Mouse (Mus musculus): ENCODE data around the gene Ccdc173. TPM values are rescaled to one million over a fixed set of nuclear protein-coding genes. Genes with fewer than 3 reads are reported as not detected.

The Ccdc173 gene
- total RNA-seq, 2 experiments from 2014 or later, result 2.4 to 2.5 TPM

DNA sequence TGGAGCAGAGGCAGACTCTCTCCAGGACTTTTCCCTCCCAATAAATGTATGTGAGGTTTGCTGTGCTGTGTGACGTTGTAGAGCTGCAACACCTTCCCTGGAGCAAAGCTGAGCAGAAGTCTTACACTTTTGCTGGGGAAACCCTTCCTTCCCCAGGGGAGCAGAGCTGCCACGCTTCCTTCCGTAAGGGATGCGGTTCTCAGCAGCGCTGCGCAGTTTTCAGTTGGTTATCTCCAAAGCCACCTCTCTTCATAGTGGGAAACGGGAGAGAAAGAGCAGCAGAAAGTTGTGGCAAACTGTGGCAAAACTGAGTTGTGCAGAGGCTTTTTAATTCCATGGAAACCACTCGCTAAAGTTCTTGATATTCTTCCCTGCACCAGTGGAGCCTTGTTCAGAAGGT lies 14.4 kb upstream of the Ccdc173 start:
- intact Hi-C loops (cut with DNase I), result no loop called here
- DNase-seq (ENCODE audit: extremely low spot score in 1 of 2, low spot score in 2 of 2), result no peak

DNA sequence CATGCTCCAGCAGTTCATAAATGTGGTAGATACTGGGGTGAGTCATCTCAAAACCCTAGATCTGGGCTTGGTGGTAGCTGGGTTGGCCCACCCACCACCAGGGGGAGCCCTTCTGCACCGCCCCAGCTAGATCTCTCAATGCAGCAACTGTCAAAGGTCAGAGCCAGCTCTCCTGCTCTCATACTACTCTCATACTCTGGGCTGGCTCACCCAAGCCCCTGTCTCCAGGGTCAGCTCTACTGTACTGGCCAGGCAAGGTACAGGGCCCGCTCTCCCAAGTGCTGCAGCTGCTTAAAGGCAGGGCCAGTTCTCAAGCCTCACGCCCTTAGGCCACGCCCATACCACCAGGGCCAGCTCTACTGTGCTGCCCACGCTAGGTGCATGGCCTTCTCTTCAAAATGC lies 13.5 kb upstream of the Ccdc173 start:
- peak in 1 of 2 experiments; percentile 68 for DNase-seq (ENCODE audit: extremely low spot score in 1 of 2, low spot score in 2 of 2)
- intact Hi-C loops (cut with DNase I), result no loop called here

DNA sequence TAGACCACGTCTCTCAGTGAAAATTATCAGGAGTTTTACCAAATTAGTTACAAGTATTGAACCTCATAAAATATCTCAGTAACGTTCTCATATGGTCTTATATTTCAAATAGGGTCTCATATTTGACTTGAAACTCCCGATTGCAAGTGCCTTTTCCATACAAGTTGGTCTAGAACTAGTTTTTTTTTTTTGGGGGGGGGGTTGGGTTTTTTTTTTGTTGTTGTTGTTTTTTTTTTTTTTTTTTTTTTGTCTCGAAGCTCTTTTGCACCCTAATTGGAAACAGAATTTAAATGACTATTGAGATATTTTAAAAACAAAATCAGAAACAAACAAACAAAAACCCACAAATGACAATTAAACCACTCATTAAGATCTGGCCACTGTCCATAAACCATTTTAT lies 1.3 kb upstream of the Ccdc173 start:
- intact Hi-C loops (cut with DNase I), result loop anchor here (10.0 kb wide), 1 partner anchor 74 kb away; the partner anchor contains the start of gene Ssb
- DNase-seq (ENCODE audit: extremely low spot score in 1 of 2, low spot score in 2 of 2), result no peak

DNA sequence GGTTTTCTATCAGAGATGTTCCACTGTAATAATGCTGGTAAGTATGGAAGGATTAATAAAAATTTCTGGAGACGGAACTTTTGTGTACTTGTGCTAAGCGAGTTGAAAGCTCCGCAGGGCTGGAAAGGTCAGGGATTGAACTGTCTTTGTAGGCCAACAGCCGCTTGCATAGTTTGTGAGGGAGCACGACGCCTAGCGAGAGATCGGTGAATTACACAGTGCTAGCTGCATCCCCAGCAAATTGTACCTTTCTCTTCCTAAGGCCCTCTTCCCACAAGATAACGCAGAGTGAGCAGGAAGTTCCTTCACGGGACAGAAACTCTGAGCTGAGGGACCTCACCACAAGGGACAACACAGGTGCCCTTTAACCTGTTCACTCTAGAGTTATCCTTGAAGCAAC lies 910 bp upstream of the Ccdc173 start:
- intact Hi-C loops (cut with DNase I), result loop anchor here (10.0 kb wide), 1 partner anchor 75 kb away; the partner anchor contains the start of gene Ssb
- peak; percentile 69 to 85 for DNase-seq (ENCODE audit: extremely low spot score in 1 of 2, low spot score in 2 of 2)

DNA sequence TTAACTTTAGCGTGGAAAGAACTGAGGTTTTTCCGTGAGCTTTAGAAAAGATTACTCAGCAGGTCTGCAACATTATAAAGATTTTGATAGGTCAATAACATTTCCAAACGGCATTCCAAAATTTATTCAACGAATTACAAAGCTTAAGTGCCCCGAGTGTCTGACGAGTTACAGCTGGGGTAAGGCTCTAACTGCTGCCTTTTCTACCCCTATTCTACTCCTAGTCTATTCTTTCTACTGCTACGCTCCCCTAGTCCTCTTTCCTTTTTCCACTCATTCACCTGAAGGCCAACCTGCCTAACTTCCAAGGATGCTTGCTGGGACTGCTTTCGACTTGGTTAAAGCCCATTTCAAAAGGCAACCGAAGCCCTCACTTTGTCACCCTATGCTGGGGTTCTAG lies 401 bp downstream of the Ccdc173 start:
- intact Hi-C loops (cut with DNase I), result no loop called here
- no peak for DNase-seq (ENCODE audit: extremely low spot score in 1 of 2, low spot score in 2 of 2)

DNA sequence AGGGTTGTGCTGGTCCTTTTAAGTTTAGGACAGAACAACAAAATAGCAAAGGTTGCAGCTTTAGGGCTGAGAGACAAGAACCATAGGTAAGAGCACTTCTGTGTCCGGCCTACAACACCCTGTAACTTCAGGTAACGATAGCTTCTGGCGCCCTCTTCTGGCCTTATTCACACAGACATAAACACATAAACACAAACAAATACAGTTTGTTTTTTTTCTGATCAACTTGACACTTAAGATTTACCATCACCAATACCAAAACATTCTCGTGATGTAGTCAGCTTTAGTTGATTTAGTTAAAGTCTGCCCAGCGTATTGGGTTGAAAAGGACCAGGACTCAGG lies 10.6 kb downstream of the Ccdc173 start:
- intact Hi-C loops (cut with DNase I), result no loop called here
- DNase-seq (ENCODE audit: extremely low spot score in 1 of 2, low spot score in 2 of 2), result no peak

DNA sequence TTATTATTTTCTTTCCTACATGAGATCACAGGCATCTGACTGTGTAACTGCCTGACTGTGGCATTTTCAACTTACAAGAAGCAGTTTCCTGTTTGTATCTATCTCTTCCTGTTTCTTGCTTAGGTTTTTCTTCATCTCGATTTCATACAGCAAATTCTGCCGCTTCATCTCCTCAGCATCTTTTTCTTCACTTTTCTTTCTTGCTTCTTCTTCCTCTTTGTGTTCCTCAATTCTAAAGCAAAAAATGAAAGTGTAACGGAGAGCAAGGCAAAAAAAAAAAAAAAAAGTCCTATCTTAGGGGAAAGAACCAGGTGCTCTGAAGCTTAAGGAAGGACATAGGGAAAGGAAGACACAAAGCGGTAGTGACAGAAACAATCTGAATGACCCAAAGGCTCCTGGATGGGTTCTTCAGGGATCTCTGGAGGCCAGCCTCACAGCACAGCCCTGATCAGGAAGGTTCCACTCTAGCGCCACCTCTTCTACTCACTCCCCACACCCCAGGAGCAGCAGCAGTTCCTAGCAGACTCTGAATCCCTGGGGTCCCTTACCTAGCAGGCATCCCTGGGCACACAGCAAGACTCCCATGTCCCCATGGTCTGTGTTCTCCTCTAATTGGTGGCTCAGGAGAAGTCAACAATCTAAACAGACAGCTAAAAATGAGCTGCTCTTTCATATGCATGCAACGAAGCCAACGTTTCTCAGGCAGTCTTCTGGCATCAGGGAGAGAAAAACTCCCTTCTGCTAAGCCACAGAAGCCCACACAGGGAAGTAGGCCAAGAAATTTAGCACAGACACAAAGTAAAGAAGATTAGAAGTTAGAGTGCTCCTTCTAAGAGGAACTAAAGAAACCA lies 11.2 kb downstream of the Ccdc173 start:
- intact Hi-C loops (cut with DNase I), result no loop called here
- peak in 1 of 2 experiments; percentile 42 for DNase-seq (ENCODE audit: extremely low spot score in 1 of 2, low spot score in 2 of 2)

DNA sequence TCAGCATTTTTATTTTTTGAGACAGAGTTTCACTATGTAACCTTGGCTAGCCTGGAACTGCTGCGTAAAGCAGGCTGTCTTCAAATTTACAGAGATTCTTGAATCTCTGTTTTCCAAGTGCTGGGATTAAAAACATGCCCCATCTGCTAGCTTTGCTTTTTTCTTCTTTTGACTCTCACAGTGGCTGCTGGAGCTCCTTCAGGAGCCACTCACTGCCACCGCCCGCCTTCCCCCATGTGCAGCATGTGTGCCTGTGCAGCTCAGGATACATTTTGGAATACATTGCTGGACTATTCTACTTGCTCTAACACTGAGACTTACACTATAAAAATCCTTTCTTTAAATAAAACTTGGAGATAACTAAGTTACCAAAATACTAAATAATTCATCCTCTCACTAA lies 16.0 kb downstream of the Ccdc173 start:
- intact Hi-C loops (cut with DNase I), result no loop called here
- DNase-seq (ENCODE audit: extremely low spot score in 1 of 2, low spot score in 2 of 2), result peak; percentile 38 to 40

DNA sequence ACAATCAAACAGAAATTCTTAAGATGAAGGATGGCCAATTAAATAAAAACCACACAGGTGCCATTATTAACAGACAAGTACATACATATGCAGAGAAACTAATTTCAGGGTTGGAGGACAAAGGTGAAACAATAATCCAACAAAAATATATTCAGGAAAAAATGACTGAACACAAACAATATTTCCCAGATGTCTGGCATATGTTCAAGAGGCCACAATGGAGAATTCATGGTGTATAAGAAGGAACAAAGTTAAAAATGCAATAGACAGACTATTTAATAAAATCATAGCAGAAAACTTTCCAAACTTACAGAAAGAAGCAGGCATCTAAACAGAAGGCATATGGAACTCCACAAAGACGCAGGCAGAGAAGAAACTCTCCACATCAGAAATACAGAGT lies 24.7 kb downstream of the Ccdc173 start:
- DNase-seq (ENCODE audit: extremely low spot score in 1 of 2, low spot score in 2 of 2), result no peak

DNA sequence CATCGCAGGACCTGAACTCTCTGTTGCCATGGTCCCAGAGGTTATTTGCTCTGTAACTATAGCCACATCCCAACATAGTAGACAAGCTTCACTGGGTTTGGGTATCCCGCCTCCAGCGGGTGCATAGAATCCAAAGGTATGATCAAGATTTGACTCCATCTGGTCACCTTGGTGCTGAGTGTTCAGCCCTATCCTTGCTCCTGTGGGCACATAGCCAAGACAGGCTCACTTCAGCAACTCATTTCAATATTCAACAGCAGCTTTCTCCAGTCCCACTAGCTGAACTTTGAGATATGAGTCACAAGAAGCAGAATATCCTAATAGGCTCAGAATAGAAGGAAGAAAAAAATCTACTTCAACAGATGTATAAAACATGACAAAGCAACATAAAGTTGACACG lies 26.0 kb downstream of the Ccdc173 start:
- DNase-seq (ENCODE audit: extremely low spot score in 1 of 2, low spot score in 2 of 2), result no peak
- intact Hi-C loops (cut with DNase I), result no loop called here

More for the DNA sequence above, 24.7 kb downstream of the Ccdc173 start:
- intact Hi-C loops (cut with DNase I), result no loop called here

DNA sequence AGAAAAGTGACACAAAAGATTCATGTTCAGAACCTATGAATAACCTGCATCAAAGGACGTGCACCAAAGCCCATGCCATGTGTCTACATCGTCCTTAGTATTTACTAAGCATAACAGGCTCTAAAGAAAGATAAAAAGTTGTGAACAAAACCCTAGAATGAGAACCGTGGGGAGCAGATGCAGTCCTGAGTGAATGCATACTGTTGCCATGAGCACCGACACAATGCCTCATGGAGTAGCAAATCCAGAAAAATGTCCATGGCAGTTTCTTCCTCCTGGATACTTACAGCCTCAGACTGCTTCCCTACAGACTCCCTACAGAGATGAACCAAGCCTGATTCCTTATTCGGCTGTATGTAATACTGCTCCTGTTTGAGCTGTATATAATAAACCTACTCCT lies 28.4 kb downstream of the Ccdc173 start:
- intact Hi-C loops (cut with DNase I), result no loop called here
- DNase-seq (ENCODE audit: extremely low spot score in 1 of 2, low spot score in 2 of 2), result no peak

DNA sequence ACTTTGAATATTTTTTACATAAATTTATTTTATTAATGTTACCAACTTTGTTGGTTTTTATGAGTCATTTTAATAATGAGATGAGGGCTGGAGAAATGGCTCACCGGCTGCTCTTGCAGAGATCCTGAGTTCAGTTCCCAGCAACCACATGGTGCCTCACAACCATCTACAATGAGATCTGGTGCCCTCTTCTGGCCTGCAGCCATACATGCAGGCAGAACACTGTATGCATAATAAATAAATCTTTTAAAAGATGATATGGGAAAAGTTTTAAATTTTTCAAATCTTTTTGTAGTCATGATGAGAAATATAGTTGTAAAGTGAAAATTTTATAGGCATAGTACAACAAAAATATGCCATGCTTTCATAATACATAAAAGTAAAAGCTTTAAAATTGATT lies 44.3 kb downstream of the Ccdc173 start:
- DNase-seq (ENCODE audit: extremely low spot score in 1 of 2, low spot score in 2 of 2), result no peak
- intact Hi-C loops (cut with DNase I), result loop anchor here (10.0 kb wide), 1 partner anchor 250 kb away; no protein-coding TSS in a partner anchor

DNA sequence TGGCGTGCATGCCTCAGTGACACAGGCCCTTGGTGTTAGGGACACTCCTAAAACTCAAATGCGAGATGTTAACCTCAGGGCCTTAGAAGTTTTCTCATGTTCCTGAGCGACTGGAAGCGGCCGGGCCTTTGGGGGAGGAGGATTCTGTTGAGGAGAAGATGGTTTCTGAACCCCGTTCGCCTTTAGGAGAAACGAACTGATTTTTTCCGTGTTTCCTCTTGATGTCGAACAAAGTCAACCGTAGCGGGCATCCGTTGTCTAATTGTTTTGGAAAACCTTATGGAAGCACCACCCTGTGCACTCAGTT lies 65.9 kb downstream of the Ccdc173 start:
- intact Hi-C loops (cut with DNase I), result no loop called here
- no peak for DNase-seq (ENCODE audit: extremely low spot score in 1 of 2, low spot score in 2 of 2)

DNA sequence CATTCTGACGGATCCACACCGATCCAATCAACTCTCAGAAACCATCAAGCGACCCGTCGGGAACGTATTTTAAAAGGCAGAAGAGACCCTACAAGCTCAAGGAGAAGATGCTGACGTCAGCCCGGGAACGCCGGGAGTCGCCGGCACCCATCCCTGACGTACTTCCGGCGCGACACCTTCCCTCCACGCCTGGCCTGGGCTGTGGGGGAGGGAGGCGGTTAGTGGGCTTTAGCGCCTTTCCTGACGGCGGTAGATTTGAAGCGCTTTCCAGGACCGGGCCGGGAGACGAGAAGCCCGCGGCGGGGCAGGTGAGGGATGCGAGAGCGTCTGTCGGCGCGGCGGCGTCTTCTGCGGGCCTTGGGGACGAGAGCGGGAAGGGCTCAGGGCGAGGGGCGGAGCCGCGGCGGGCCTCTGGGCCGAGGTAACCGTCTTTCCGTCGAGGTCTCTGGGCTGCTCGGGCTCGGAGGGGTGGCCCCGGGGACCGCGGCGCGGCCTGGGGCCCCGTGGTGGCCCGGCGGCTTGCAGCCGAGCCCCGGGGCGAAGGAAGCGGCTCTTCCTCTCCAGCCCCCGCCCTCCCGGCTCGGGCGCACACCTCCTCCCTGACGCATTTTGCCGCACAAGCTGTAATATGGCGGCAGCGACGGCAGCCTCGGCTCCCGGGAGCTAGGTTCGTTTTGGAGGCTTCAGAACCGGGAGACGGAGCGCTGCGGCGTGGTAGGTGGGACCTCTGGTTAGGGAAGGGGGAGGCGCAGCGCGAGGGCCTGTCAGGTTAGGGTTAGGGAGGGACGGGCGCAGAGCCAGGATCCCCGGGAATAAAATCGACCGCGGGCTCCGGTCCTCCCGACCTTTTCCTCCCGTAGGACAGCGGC lies 66.5 kb downstream of the Ccdc173 start:
- peak; percentile 94 to 96 for DNase-seq (ENCODE audit: extremely low spot score in 1 of 2, low spot score in 2 of 2)
- intact Hi-C loops (cut with DNase I), result no loop called here

DNA sequence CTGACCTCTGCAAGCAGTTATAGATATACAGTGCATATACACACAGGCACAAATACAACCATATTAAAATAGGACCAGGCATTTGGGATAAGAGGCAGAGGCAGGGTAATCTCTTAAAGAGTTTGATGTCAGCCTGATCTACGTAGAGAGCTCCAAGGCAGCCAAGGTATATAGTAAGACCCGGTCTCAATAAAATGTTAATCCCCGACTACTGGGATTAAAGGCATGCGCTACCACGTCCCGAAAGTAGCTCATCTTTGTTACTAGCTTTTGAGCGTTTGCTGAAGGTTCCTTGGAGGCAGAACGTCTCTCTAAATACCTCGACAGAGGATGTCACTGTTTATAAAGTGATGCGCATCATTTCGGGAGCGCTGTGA lies 67.1 kb downstream of the Ccdc173 start, which contains the start of gene Ppig:
Gene Ppig, plus strand, starts transcription at position 273 of the 377 bp plus-strand sequence.
- intact Hi-C loops (cut with DNase I), result no loop called here
- no peak for DNase-seq (ENCODE audit: extremely low spot score in 1 of 2, low spot score in 2 of 2)

DNA sequence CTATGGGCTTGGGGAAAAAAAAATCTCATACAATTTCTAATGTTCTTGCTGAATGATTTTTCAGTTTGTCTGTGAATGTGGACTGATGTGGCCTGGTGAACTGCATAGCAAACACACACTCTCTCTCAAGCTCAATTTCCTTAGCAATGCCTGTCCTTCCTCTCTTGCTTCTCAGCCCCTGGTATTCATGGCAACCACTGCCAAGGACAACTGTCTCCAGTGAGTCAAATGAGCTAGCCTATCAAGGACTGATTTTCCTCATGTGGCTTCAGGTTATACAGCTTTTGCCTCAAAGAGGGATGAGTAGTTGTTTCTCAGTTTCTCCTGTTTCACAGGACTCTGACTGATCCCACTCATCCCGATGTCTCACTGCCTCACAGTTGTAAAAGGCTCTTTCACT lies 70.3 kb downstream of the Ccdc173 start:
- no peak for DNase-seq (ENCODE audit: extremely low spot score in 1 of 2, low spot score in 2 of 2)
- intact Hi-C loops (cut with DNase I), result no loop called here

DNA sequence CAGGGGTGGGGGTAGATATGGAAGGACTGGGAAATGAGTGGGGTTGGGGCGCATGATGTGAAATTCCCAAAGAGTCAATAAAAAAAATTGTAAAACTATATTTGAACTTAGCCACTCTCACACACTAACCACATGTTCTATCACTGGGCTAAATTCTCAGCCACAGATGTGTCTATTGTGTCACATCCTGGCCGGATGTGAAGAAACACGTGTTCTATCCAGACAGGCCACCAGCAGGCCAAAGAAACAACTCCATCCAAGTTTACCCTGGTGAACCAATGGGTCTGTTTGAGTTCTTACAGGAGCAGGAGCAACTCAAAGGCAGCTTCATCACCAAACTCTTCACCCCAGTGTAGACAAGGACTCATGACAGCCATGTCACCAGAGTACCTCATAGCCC lies 72.9 kb downstream of the Ccdc173 start:
- intact Hi-C loops (cut with DNase I), result no loop called here
- DNase-seq (ENCODE audit: extremely low spot score in 1 of 2, low spot score in 2 of 2), result no peak

DNA sequence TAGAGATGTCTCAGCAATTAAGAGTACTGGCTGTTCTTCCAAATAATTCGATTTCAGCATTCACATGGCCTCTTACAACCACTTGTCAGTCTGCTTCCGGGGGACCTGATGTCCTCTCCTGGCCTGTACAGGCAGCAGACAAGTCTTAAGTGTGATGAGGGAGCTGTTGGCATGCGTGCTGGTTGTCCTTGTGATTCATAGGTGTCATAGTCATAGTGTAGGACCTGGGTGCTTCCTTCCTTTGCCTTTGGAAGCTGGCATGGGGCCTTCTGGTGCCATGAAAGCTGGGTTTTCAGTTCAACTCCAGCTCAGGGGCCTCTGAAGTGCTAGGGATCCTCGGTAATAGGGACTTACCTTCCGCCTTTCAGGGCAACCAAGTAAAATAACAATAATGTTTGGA lies 75.2 kb downstream of the Ccdc173 start:
- intact Hi-C loops (cut with DNase I), result no loop called here
- DNase-seq (ENCODE audit: extremely low spot score in 1 of 2, low spot score in 2 of 2), result no peak

DNA sequence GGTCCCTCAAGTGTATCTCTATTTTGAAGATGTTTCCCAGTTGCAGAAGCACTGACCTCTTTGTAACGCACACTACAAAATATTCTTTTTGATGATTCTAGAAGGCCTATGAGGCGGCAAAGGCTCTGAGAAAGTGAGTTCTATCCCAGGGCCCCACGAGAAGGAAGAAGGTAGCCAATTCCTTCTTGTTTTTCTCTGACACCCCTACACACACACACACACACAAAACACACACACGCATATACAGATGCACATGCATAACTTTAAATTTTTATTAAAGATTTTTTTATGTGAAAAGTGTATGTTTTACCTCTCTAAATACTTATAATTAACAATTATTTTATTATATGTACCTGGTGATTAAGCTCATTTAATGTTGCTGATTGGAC lies 75.8 kb downstream of the Ccdc173 start:
- intact Hi-C loops (cut with DNase I), result no loop called here
- DNase-seq (ENCODE audit: extremely low spot score in 1 of 2, low spot score in 2 of 2), result no peak

DNA sequence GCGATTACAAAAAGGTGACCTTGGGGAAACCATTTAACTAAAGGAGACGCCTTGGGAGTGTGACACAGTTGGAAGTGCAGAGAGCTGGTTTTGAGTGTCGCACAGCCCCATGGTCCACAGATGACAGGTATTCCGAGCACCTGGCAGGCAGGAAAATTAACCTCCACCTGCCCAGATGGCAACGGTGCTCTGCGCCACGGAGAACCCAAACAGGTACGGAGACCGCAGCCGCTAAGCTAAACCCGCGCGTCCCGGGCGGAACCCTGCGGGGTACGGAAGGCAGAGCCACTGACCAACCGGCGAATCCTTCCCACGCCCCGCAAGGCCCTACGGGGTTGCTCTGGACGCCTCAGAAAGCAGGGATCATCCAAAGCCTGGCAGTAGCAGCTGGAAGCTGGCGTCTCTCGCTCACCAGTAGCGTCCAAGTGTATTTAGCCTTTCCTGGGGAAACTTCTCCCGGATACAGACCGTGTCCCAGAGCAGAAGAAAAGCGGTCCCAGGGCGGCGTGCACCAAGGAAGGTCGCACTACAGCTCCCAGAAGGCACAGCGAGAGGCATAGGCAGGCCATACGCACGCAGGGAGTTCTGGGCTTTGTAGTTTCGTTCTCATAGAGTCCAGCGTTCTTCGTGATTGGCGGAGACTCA lies 76.3 kb downstream of the Ccdc173 start, which contains the start of gene Fastkd1:
Gene Fastkd1, minus strand, starts transcription at position 536 of the 645 bp plus-strand sequence.
- intact Hi-C loops (cut with DNase I), result no loop called here
- peak; percentile 87 to 90 for DNase-seq (ENCODE audit: extremely low spot score in 1 of 2, low spot score in 2 of 2)

All from left cerebral cortex, postnatal 10 days (tissue).